Mouse (Mus musculus) megakaryocyte-erythroid progenitor cell, adult 5-6 weeks (primary cell): ENCODE data around the gene Enoph1. TPM values are rescaled to one million over a fixed set of nuclear protein-coding genes. Genes with fewer than 3 reads are reported as not detected.

Source experiments
- ATAC-seq: replicated peaks from 2 replicates; pipeline ENCODE4 v1.8.0; 2016; ENCODE audit warnings: mild to moderate bottlenecking, inconsistent platforms; ENCODE audit not compliant: severe bottlenecking, poor library complexity, low FRiP score, low TSS enrichment
- total RNA-seq, 2 experiments: library from RNA; stranded (forward) in 1 of 2; stranded (reverse) in 1 of 2; fragments of 200-1000, 215-1000 nt in 1 of 2; fragments of >200 nt in 1 of 2; fragmentation: Nextera tagmentation in 1 of 2; gene quantifications; 2 replicates each; pipeline ENCODE4 v1.2.3; 2014 to 2017

The Enoph1 gene
- total RNA-seq, 2 experiments from 2014 or later, result 30.1 to 38.1 TPM

- no peak for ATAC-seq
These were observed 27.8 kb downstream of the Enoph1 start for GRCm38 (mm10) chr5:100067579-100067978.

- no peak for ATAC-seq
These were observed 29.7 kb downstream of the Enoph1 start for GRCm38 (mm10) chr5:100069526-100069925.

- ATAC-seq, result peak; percentile 92
These were observed 30.5 kb downstream of the Enoph1 start for GRCm38 (mm10) chr5:100070255-100070654.

- no peak for ATAC-seq
These were observed 31.8 kb downstream of the Enoph1 start for GRCm38 (mm10) chr5:100071541-100071940.

GRCm38 (mm10) chr5:100072557-100072956, 32.8 kb downstream of the Enoph1 start:
- no peak for ATAC-seq

GRCm38 (mm10) chr5:100074571-100074970, 34.8 kb downstream of the Enoph1 start:
- no peak for ATAC-seq

GRCm38 (mm10) chr5:100079040-100079930, 39.5 kb downstream of the Enoph1 start:
- ATAC-seq, result peak; percentile 54; the same call in 1 of the 2 replicates

- ATAC-seq, result 0 out of 2 replicates have a peak, but pooled peaks have one; percentile 30
These were observed 40.1 kb downstream of the Enoph1 start for GRCm38 (mm10) chr5:100079931-100080275.

- ATAC-seq, result no peak
These were observed 42.2 kb downstream of the Enoph1 start for GRCm38 (mm10) chr5:100082006-100082405.

GRCm38 (mm10) chr5:100083953-100084562, 44.3 kb downstream of the Enoph1 start:
- no peak for ATAC-seq

GRCm38 (mm10) chr5:100085097-100085496, 45.3 kb downstream of the Enoph1 start:
- ATAC-seq, result no peak

- ATAC-seq, result no peak
These were observed 50.9 kb downstream of the Enoph1 start for GRCm38 (mm10) chr5:100090515-100091262.

- ATAC-seq, result no peak
These were observed 51.4 kb downstream of the Enoph1 start for GRCm38 (mm10) chr5:100091263-100091594.

- ATAC-seq, result no peak
These were observed 51.8 kb downstream of the Enoph1 start for GRCm38 (mm10) chr5:100091602-100092001.

- no peak for ATAC-seq
These were observed 57.2 kb downstream of the Enoph1 start for GRCm38 (mm10) chr5:100096955-100097354.

GRCm38 (mm10) chr5:100097967-100098366, 58.2 kb downstream of the Enoph1 start:
- peak; percentile 80 for ATAC-seq

- no peak for ATAC-seq
These were observed 62.6 kb downstream of the Enoph1 start for GRCm38 (mm10) chr5:100102395-100102794.

GRCm38 (mm10) chr5:100108866-100109265, 69.1 kb downstream of the Enoph1 start:
- no peak for ATAC-seq

GRCm38 (mm10) chr5:100109543-100110282, 69.9 kb downstream of the Enoph1 start:
- no peak for ATAC-seq

GRCm38 (mm10) chr5:100110581-100110980, 70.8 kb downstream of the Enoph1 start:
- ATAC-seq, result no peak
